Mouse (Mus musculus) MN1 (cell line): ENCODE results near the gene Ercc2.

Experiments used
- DNase-seq: peaks from one replicate; pipeline ENCODE4 v3.0.0-alpha.2; 2016; ENCODE audit warnings: low spot score

Gene Ercc2

DNA sequence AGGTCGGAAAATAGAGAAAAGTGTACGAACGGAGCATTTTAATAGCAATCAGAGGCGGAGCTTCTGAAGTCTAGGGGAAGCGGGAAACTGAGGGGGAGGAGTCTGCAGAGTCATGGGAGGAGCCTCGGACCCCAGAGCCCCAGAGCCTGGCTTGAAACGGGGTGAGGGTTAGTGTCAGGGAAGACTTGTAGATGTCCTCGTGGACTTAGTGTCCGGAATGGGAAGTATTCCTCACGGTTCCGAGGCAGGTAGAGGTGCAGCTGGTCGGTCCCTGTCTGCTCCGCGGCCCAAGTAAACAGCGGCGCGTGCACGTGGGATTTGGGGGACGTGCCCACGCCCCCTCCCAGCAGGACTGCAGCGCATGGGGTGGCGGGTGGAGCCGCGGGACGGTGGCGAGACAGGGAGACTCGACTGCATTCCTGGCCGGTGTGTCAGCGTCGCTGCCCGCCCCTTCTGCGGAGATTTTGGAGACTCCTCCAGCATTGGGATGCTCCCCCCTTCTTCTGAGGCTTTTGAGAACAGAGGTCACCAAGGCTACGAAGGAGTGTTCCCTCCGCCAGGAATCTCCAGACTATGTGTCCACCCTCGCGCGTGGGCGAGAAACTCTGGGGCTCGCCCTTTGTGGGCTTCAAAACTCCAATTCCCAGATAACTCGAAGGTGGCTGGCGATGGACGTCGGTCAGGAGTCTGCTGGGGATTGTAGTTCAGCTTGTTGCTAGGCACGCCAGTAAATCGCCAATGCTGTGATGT lies 21.7 kb upstream of the Ercc2 start:
- peak; percentile 73 for DNase-seq

GRCm38 (mm10) chr7:19360944-19361343 lies 20.9 kb upstream of the Ercc2 start:
- peak; percentile 91 for DNase-seq

- peak; percentile 64 for DNase-seq
These were observed 20.1 kb upstream of the Ercc2 start for GRCm38 (mm10) chr7:19361720-19362119.

- DNase-seq, result no peak
These were observed 19.5 kb upstream of the Ercc2 start for GRCm38 (mm10) chr7:19362276-19362675.

- peak; percentile 78 for DNase-seq
These were observed 17.9 kb upstream of the Ercc2 start for GRCm38 (mm10) chr7:19363881-19364280.

DNA sequence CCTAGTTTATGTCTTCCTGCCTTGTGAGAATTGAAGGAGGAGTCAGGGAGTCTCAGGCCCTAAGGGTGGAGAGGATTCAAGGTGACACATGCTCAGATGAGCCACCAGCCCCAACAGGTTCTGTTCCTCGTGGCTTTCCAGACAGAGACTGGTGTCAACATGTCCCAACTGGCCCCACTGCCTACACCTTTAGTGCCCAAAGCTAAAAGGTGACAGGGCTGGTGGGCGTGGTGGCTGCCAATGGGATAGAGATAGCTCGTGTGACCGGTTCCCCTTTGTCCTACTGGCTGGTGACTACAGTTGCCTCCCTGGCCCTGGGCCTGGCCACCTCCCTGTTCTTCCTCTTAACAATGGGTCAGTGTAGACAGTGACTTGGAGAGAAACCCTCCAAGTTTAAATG lies 16.4 kb upstream of the Ercc2 start:
- no peak for DNase-seq

GRCm38 (mm10) chr7:19368380-19368779 lies 13.4 kb upstream of the Ercc2 start:
- no peak for DNase-seq

- no peak for DNase-seq
These were observed 11.9 kb upstream of the Ercc2 start for GRCm38 (mm10) chr7:19369823-19370425.

- DNase-seq, result no peak
These were observed 8.4 kb upstream of the Ercc2 start for GRCm38 (mm10) chr7:19373367-19373766.

GRCm38 (mm10) chr7:19375368-19375767 lies 6.4 kb upstream of the Ercc2 start:
- no peak for DNase-seq

DNA sequence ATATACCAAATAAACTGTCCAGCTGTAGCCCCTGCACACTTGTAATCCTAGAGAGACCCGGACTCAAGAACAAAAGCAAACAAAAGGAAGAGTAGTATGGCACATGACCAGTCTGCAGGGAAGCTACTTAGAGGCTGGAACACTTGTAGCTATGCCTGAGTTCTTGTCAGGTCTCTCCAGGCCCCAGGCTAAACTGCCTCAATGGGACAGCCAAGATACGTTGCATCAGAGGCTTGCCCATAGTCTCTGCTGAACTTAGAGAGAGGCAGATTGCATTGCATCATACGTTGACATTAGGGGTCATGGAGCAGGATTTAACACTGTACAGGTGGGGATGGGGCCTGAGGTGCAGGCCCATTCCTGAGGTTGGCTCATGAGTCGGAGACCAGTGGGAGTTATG lies 5.8 kb upstream of the Ercc2 start:
- no peak for DNase-seq

DNA sequence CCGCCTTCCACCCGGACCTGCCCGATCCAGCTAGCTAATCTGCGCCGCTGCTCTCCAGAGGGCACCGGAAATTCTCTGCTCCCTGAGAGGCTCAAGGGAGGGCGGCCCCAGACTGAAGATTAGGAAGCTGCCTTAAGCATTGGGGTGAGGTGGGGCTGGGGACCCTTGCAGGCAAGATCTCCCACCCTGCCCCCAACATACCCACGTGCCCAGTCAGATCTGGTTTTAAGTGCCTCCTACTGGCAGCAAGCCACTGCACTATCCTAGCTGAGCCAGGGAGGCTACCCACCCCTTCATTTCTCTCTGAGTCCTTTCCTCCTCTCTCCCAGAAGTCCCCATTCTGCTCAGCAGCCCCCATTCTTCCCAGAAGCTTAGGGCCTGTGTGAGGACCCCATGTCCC lies 3.8 kb upstream of the Ercc2 start:
- no peak for DNase-seq

GRCm38 (mm10) chr7:19382166-19382541 lies 344 bp downstream of the Ercc2 start:
- no peak for DNase-seq

DNA sequence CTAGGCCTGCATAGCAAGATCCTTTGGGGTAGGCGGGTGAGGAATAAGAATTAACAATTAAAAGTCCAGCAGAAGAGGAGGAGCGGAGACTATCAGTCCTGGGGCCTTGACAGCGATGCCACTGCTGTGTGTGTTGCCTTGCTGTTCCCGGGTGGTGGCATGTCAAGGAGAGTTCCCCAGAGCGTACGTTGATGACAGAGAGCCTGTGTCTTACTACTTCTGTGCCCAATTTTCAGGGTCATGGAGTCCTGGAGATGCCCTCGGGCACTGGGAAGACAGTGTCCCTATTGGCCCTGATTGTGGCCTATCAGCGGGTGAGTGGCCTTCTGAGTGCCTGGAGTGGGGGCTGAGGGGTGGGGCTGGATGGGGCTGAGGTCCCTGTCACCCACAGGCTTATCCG lies 1.9 kb downstream of the Ercc2 start:
- DNase-seq, result no peak

- peak; percentile 47 for DNase-seq
These were observed 7.0 kb downstream of the Ercc2 start for GRCm38 (mm10) chr7:19388699-19389413.

GRCm38 (mm10) chr7:19394484-19394883 lies 12.7 kb downstream of the Ercc2 start:
- no peak for DNase-seq

- DNase-seq, result peak; percentile 45
These were observed 17.9 kb downstream of the Ercc2 start for GRCm38 (mm10) chr7:19399496-19400280.

- DNase-seq, result no peak
These were observed 19.1 kb downstream of the Ercc2 start for GRCm38 (mm10) chr7:19400946-19401345.

DNA sequence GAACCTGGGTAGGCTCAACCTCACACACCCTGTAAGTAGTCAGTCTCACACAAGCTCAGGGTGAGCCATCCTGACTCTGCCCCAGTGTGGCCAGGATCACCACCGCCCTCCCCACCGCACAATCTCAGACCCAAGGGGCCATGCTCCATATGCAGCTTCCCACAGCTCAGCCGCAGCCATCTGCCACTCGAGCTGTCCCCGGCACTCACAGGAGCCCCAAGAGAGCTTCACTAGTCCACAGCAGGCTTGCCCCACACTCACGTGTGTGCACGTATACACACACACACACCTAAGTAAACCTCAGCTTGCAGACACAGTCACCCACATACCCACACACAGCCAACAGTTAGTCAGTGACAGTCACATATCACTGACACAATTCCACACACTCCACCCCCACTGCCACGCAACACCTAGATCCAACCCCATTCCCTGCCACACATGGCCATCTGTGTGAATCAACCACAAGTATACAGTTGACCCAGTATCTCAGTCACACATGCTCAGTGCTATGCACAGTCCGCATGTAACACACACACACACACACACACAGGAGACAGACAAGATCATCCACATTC lies 20.8 kb downstream of the Ercc2 start:
- no peak for DNase-seq

DNA sequence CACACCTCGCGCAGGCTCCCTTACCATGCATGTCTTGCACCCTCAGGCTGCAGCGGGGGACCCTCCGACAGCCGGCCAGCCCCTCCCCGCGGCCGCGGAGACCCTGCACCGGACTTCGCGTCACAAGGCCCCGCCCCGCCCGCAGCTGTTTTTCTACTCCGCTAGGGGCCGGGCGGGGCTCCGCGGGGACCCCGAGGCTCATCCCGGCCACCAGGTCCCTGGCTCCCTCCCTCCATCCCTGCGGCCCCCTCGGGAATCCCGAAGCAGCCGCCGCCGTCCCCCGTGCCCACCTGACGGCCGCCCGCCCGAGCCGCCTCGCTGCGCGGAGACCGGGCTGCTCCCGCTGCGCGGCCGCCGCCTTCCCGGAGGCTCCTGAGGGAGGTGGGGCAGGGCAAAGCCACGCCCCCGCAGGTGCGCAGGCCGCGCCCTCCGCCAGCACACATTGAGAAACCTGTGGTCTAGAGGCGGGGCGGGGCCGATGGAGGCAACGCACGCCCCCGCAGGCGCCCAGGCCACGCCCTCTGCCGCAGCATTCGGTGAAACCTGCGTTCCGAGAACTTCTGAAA lies 22.0 kb downstream of the Ercc2 start, which contains the start of gene Klc3:
Klc3 (minus strand) TSS at position 374 of the 566 bp plus-strand sequence.
- DNase-seq, result no peak

DNA sequence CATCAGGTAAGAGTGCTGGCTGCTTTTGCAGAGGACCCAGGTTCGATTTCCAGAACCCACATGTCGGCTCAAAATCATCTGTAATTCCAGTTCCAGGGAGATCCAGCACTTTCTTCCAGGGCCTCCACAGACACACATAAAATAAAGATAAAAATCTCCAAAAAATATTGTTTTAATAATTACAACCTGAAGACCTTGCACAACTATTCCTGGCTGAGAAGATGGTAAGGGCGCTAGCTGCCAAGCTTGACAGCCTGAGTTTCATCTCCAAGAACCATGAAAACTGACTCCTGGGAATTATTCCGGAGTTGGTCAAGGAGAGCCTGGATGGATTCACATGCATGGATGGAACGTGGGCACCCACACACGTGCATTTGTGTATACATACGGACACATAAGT lies 22.7 kb downstream of the Ercc2 start, which contains the start of gene Ckm:
Ckm (plus strand) TSS at position 301 of the 400 bp plus-strand sequence.
- no peak for DNase-seq

DNA sequence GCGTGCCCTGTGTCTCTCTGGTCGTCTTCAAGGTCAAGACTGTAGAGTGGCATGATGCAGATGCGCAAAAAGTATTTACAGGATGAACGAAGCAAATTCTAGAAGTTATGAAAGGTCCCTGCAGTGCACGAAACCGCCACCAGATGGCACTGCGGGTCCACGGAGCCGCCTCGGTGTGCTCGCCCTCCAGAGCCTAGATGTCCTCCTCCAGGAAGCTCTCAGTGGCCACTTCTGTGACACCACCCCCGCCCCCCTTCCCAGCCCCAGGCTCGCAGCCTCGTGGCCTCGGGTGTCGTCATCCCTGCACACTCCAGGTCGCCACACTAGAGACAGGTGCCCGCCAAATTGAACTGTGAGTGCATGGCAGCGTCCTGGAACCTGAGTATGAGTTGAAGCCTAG lies 23.6 kb downstream of the Ercc2 start:
- DNase-seq, result no peak
